Mouse (Mus musculus): Measurements from ENCODE around the gene Vps11. TPM values are rescaled to one million over a fixed set of nuclear protein-coding genes. Genes with fewer than 3 reads are reported as not detected.
"Not testable (repeated sequence)": the region's sequence is repeated elsewhere in the genome, so short reads cannot be mapped to it uniquely, and the experiment has no call there.

Vps11 gene
- polyA plus RNA-seq, 2 experiments = 9.7 to 11.5 TPM

- Histone ChIP-seq H3K4me1 (replicated peaks; ENCODE audit: control insufficient read depth in 2 of 2, insufficient read depth in 2 of 2, low read length in 1 of 2) (peaks cover 11 to 14% of the 10 kb centered on the region in 2 experiments), H3K4me2 (ENCODE audit: low read depth) (no peak overlapping the region), H3K36me3 (replicated peaks; ENCODE audit: control insufficient read depth, insufficient read depth, low read depth) (peaks cover 10% of the 10 kb centered on the region), H3K27me3 (ENCODE audit: control insufficient read depth, insufficient read depth, low read length) (no peaks in the 10 kb centered on the region), H3K27ac (no peak overlapping the region), H3K4me3 (ENCODE audit: insufficient read depth in 1 of 2, low read depth in 2 of 2, low read length in 2 of 2) (no peak overlapping the region), H3K9ac (replicated peaks) (no peak overlapping the region), H3K9me3 (ENCODE audit: control insufficient read depth, low read length) (no peaks in the 10 kb centered on the region)
- TF ChIP-seq EP300 (IDR thresholded peaks at IDR 0.05; ENCODE audit: low read depth) (no peak), CTCF (IDR thresholded peaks at IDR 0.05; ENCODE audit: low read depth) (no peak)
- ATAC-seq (ENCODE audit: insufficient read depth) (no peak), DNase-seq (ENCODE audit: low read depth in 3 of 3, low spot score in 3 of 3) (no peak)
- WGBS (ENCODE audit: insufficient replicate concordance) = 53% methylated on average over 2 of the region's 2 CpGs
Observed at GRCm38 (mm10) chr9:44307248-44307647, 54.2 kb downstream of the Vps11 start.

GRCm38 (mm10) chr9:44306532-44306931 lies 54.9 kb downstream of the Vps11 start:
- peak overlapping the region; percentile 81; the same call in 1 of the 2 replicates for H3K4me2 ChIP-seq (ENCODE audit: low read depth)
- no peak overlapping the region for H3K4me3 ChIP-seq (ENCODE audit: insufficient read depth in 1 of 2, low read depth in 2 of 2, low read length in 2 of 2)
- ATAC-seq (ENCODE audit: insufficient read depth) (no peak), DNase-seq (ENCODE audit: low read depth in 3 of 3, low spot score in 3 of 3) (no peak)
- H3K27ac ChIP-seq = peak overlapping the region; percentile 17
- H3K9me3 ChIP-seq (ENCODE audit: control insufficient read depth, low read length) = no peaks in the 10 kb centered on the region
- 81% methylated on average over 6 of the region's 6 CpGs for WGBS (ENCODE audit: insufficient replicate concordance)
- TF ChIP-seq CTCF (IDR thresholded peaks at IDR 0.05; ENCODE audit: low read depth) (no peak), EP300 (IDR thresholded peaks at IDR 0.05; ENCODE audit: low read depth) (no peak)
- peaks cover 17% of the 10 kb centered on the region for H3K36me3 ChIP-seq (replicated peaks; ENCODE audit: control insufficient read depth, insufficient read depth, low read depth)
- H3K27me3 ChIP-seq (ENCODE audit: control insufficient read depth, insufficient read depth, low read length) = no peaks in the 10 kb centered on the region
- no peak overlapping the region for H3K9ac ChIP-seq (replicated peaks)
- H3K4me1 ChIP-seq (replicated peaks; ENCODE audit: control insufficient read depth in 2 of 2, insufficient read depth in 2 of 2, low read length in 1 of 2) = peaks cover 11 to 13% of the 10 kb centered on the region in 2 experiments

GRCm38 (mm10) chr9:44305466-44306079 lies 55.9 kb downstream of the Vps11 start, which contains the start of gene Hinfp:
Hinfp (minus strand) TSS chr9:44305671.
- Histone ChIP-seq H3K9ac (replicated peaks) (peak within 1 kb of the TSS; percentile 88), H3K36me3 (replicated peaks; ENCODE audit: control insufficient read depth, insufficient read depth, low read depth) (peaks cover 26% of the 10 kb centered on the region), H3K27ac (peak within 1 kb of the TSS; percentile 80), H3K9me3 (ENCODE audit: control insufficient read depth, low read length) (no peaks in the 10 kb centered on the region), H3K27me3 (ENCODE audit: control insufficient read depth, insufficient read depth, low read length) (no peaks in the 10 kb centered on the region), H3K4me3 (ENCODE audit: insufficient read depth in 1 of 2, low read depth in 2 of 2, low read length in 2 of 2) (peak within 1 kb of the TSS; percentile 71 to 86), H3K4me2 (ENCODE audit: low read depth) (peak within 1 kb of the TSS; percentile 81), H3K4me1 (replicated peaks; ENCODE audit: control insufficient read depth in 2 of 2, insufficient read depth in 2 of 2, low read length in 1 of 2) (peaks cover 11% of the 10 kb centered on the region in 2 experiments)
- DNase-seq (ENCODE audit: low read depth in 3 of 3, low spot score in 3 of 3) (peak; percentile 99), ATAC-seq (ENCODE audit: insufficient read depth) (peak; percentile 99)
- 0 out of 2 replicates have a peak, but pooled peaks have one; percentile 28 for TF ChIP-seq CTCF (IDR thresholded peaks at IDR 0.05; ENCODE audit: low read depth)
- TF ChIP-seq EP300 (IDR thresholded peaks at IDR 0.05; ENCODE audit: low read depth) = peak; percentile 58
- WGBS (ENCODE audit: insufficient replicate concordance) = under 1% methylated on average over 54 of the region's 54 CpGs

- not testable (repeated sequence) for H3K27me3 ChIP-seq (ENCODE audit: control insufficient read depth, insufficient read depth, low read length); ATAC-seq (ENCODE audit: insufficient read depth); DNase-seq (ENCODE audit: low read depth in 3 of 3, low spot score in 3 of 3); H3K27ac ChIP-seq; H3K4me3 ChIP-seq (ENCODE audit: insufficient read depth in 1 of 2, low read depth in 2 of 2, low read length in 2 of 2); H3K9ac ChIP-seq (replicated peaks); H3K9me3 ChIP-seq (ENCODE audit: control insufficient read depth, low read length); H3K4me2 ChIP-seq (ENCODE audit: low read depth); H3K4me1 ChIP-seq (replicated peaks; ENCODE audit: control insufficient read depth in 2 of 2, insufficient read depth in 2 of 2, low read length in 1 of 2)
- H3K36me3 ChIP-seq (replicated peaks; ENCODE audit: control insufficient read depth, insufficient read depth, low read depth) = peaks cover 72% of the 10 kb centered on the region
- WGBS (ENCODE audit: insufficient replicate concordance) = 87% methylated on average over 3 of the region's 3 CpGs
Observed at GRCm38 (mm10) chr9:44300001-44300400, 61.5 kb downstream of the Vps11 start.

Small RNAs within 50 kb of the gene (microRNA-seq; reads per million reads assigned to microRNA genes)
- gene Gm44335 (not detected), gene Mir7085 (not detected)

Other genes starting within 250 kb of the Vps11 start
- gene Gm49380, start 248.2 kb downstream of the Vps11 start, polyA plus RNA-seq (2012; rRNA removed) = 0.05 and 0.09 TPM in 2 replicates
- gene Gm49380, start 248.2 kb downstream of the Vps11 start, polyA plus RNA-seq (2014; fragmentation: Nextera tagmentation; extraction: Ambion mirVana) = not detected in 2 replicates
- 21.9 and 26.2 TPM in 2 replicates for gene Rnf26, start 248.2 kb downstream of the Vps11 start, polyA plus RNA-seq (2012; rRNA removed)
- 29.4 and 34.3 TPM in 2 replicates for gene Rnf26, start 248.2 kb downstream of the Vps11 start, polyA plus RNA-seq (2014; fragmentation: Nextera tagmentation; extraction: Ambion mirVana)
- 6.1 and 6.2 TPM in 2 replicates for gene Mcam, start 227.2 kb downstream of the Vps11 start, polyA plus RNA-seq (2012; rRNA removed)
- 3.1 and 3.4 TPM in 2 replicates for gene Mcam, start 227.2 kb downstream of the Vps11 start, polyA plus RNA-seq (2014; fragmentation: Nextera tagmentation; extraction: Ambion mirVana)
- gene Cbl, start 127.6 kb downstream of the Vps11 start, polyA plus RNA-seq (2012; rRNA removed) = 3.4 and 3.9 TPM in 2 replicates
- gene Cbl, start 127.6 kb downstream of the Vps11 start, polyA plus RNA-seq (2014; fragmentation: Nextera tagmentation; extraction: Ambion mirVana) = 3.7 and 5.1 TPM in 2 replicates
- gene Ccdc153, start 121.0 kb downstream of the Vps11 start, polyA plus RNA-seq (2012; rRNA removed) = not detected in 2 replicates
- gene Ccdc153, start 121.0 kb downstream of the Vps11 start, polyA plus RNA-seq (2014; fragmentation: Nextera tagmentation; extraction: Ambion mirVana) = not detected in 2 replicates
- gene Pdzd3, start 110.2 kb downstream of the Vps11 start, polyA plus RNA-seq (2012; rRNA removed) = 0.02 and 0.05 TPM in 2 replicates
- gene Pdzd3, start 110.2 kb downstream of the Vps11 start, polyA plus RNA-seq (2014; fragmentation: Nextera tagmentation; extraction: Ambion mirVana) = 0.08 TPM in 1 of 2 replicates, not detected in the other
- gene Nlrx1, start 93.1 kb downstream of the Vps11 start, polyA plus RNA-seq (2012; rRNA removed) = 1.5 TPM in 2 replicates
- 2.7 and 3.4 TPM in 2 replicates for gene Nlrx1, start 93.1 kb downstream of the Vps11 start, polyA plus RNA-seq (2014; fragmentation: Nextera tagmentation; extraction: Ambion mirVana)
- gene Abcg4, start 73.1 kb downstream of the Vps11 start, polyA plus RNA-seq (2012; rRNA removed) = 35.6 and 41.6 TPM in 2 replicates
- 10.6 and 11.1 TPM in 2 replicates for gene Abcg4, start 73.1 kb downstream of the Vps11 start, polyA plus RNA-seq (2014; fragmentation: Nextera tagmentation; extraction: Ambion mirVana)
- 11.8 and 13.8 TPM in 2 replicates for gene Hinfp, start 56.0 kb downstream of the Vps11 start, polyA plus RNA-seq (2012; rRNA removed)
- 8.0 and 8.3 TPM in 2 replicates for gene Hinfp, start 56.0 kb downstream of the Vps11 start, polyA plus RNA-seq (2014; fragmentation: Nextera tagmentation; extraction: Ambion mirVana)
- gene C2cd2l, start 41.4 kb downstream of the Vps11 start, polyA plus RNA-seq (2012; rRNA removed) = 13.0 and 17.3 TPM in 2 replicates
- 7.4 and 8.9 TPM in 2 replicates for gene C2cd2l, start 41.4 kb downstream of the Vps11 start, polyA plus RNA-seq (2014; fragmentation: Nextera tagmentation; extraction: Ambion mirVana)
- gene Dpagt1, start 35.7 kb downstream of the Vps11 start, polyA plus RNA-seq (2012; rRNA removed) = 16.4 and 19.5 TPM in 2 replicates
- gene Dpagt1, start 35.7 kb downstream of the Vps11 start, polyA plus RNA-seq (2014; fragmentation: Nextera tagmentation; extraction: Ambion mirVana) = 18.8 and 20.2 TPM in 2 replicates
- gene H2afx, start 27.0 kb downstream of the Vps11 start, polyA plus RNA-seq (2012; rRNA removed) = 177 and 217 TPM in 2 replicates
- gene H2afx, start 27.0 kb downstream of the Vps11 start, polyA plus RNA-seq (2014; fragmentation: Nextera tagmentation; extraction: Ambion mirVana) = 168 and 190 TPM in 2 replicates
- gene Hmbs, start 17.4 kb downstream of the Vps11 start, polyA plus RNA-seq (2012; rRNA removed) = 837 and 876 TPM in 2 replicates
- gene Hmbs, start 17.4 kb downstream of the Vps11 start, polyA plus RNA-seq (2014; fragmentation: Nextera tagmentation; extraction: Ambion mirVana) = 1,376 and 1,452 TPM in 2 replicates
- gene Hyou1, start 17.8 kb upstream of the Vps11 start, polyA plus RNA-seq (2012; rRNA removed) = 12.5 and 16.5 TPM in 2 replicates
- gene Hyou1, start 17.8 kb upstream of the Vps11 start, polyA plus RNA-seq (2014; fragmentation: Nextera tagmentation; extraction: Ambion mirVana) = 12.5 and 12.8 TPM in 2 replicates
- gene Slc37a4, start 35.2 kb upstream of the Vps11 start, polyA plus RNA-seq (2012; rRNA removed) = 15.9 and 16.7 TPM in 2 replicates
- 26.6 and 29.7 TPM in 2 replicates for gene Slc37a4, start 35.2 kb upstream of the Vps11 start, polyA plus RNA-seq (2014; fragmentation: Nextera tagmentation; extraction: Ambion mirVana)
- 350 and 717 TPM in 2 replicates for gene Rps25, start 45.5 kb upstream of the Vps11 start, polyA plus RNA-seq (2012; rRNA removed)
- gene Rps25, start 45.5 kb upstream of the Vps11 start, polyA plus RNA-seq (2014; fragmentation: Nextera tagmentation; extraction: Ambion mirVana) = 1,544 and 1,614 TPM in 2 replicates
- 24.2 and 26.6 TPM in 2 replicates for gene Trappc4, start 45.9 kb upstream of the Vps11 start, polyA plus RNA-seq (2012; rRNA removed)
- 44.4 and 52.9 TPM in 2 replicates for gene Trappc4, start 45.9 kb upstream of the Vps11 start, polyA plus RNA-seq (2014; fragmentation: Nextera tagmentation; extraction: Ambion mirVana)
- 15.3 and 16.3 TPM in 2 replicates for gene Ccdc84, start 56.9 kb upstream of the Vps11 start, polyA plus RNA-seq (2012; rRNA removed)
- 10.0 TPM in 2 replicates for gene Ccdc84, start 56.9 kb upstream of the Vps11 start, polyA plus RNA-seq (2014; fragmentation: Nextera tagmentation; extraction: Ambion mirVana)
- gene Foxr1, start 79.5 kb upstream of the Vps11 start, polyA plus RNA-seq (2012; rRNA removed) = not detected in 2 replicates
- not detected in 2 replicates for gene Foxr1, start 79.5 kb upstream of the Vps11 start, polyA plus RNA-seq (2014; fragmentation: Nextera tagmentation; extraction: Ambion mirVana)
- gene Upk2, start 93.3 kb upstream of the Vps11 start, polyA plus RNA-seq (2012; rRNA removed) = 0.04 TPM in 1 of 2 replicates, not detected in the other
- not detected in 2 replicates for gene Upk2, start 93.3 kb upstream of the Vps11 start, polyA plus RNA-seq (2014; fragmentation: Nextera tagmentation; extraction: Ambion mirVana)
- gene Bcl9l, start 121.2 kb upstream of the Vps11 start, polyA plus RNA-seq (2012; rRNA removed) = 1.6 and 1.9 TPM in 2 replicates
- gene Bcl9l, start 121.2 kb upstream of the Vps11 start, polyA plus RNA-seq (2014; fragmentation: Nextera tagmentation; extraction: Ambion mirVana) = 1.0 and 1.5 TPM in 2 replicates
- 0.03 TPM in 2 replicates for gene Cxcr5, start 200.2 kb upstream of the Vps11 start, polyA plus RNA-seq (2012; rRNA removed)
- gene Cxcr5, start 200.2 kb upstream of the Vps11 start, polyA plus RNA-seq (2014; fragmentation: Nextera tagmentation; extraction: Ambion mirVana) = not detected in 2 replicates
- 6.4 and 9.4 TPM in 2 replicates for gene Ddx6, start 243.2 kb upstream of the Vps11 start, polyA plus RNA-seq (2012; rRNA removed)
- gene Ddx6, start 243.2 kb upstream of the Vps11 start, polyA plus RNA-seq (2014; fragmentation: Nextera tagmentation; extraction: Ambion mirVana) = 4.4 and 4.9 TPM in 2 replicates